Mouse (Mus musculus) adrenal gland, adult 8-10 months (tissue): ENCODE measurements around the gene Ern1. TPM values are rescaled to one million over a fixed set of nuclear protein-coding genes. Genes with fewer than 3 reads are reported as not detected.

Source experiments
- DNase-seq: peaks from one replicate; pipeline ENCODE4 v3.0.0; 2022
- total RNA-seq, 4 experiments: library from RNA; stranded (reverse); gene quantifications; 2 replicates each; pipeline ENCODE4 v1.2.4; 2022

Ern1 gene
- 100 to 1,000 TPM; 171 to 211 (median 198) TPM for total RNA-seq

DNA sequence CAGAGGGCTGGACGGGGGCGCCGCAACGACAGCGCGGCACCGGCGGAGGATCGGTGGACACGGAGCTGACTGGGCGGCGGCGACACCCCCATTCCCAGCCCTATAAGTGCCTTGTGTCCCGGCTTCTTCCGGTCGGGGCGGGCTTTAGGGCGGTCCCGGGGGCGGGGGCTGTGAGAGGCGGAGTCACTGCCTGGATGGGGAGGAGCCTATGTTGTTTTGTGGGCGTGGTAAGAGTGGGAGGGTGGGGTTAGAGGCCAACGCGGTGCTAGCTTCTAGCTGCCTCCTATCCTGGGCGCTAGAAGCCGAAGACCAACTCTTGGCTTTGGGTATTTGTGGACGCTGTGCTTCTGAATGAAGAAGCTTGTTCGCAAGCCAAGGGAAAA is at the start of gene Ern1:
Gene Ern1, minus strand, starts transcription at position 120 of the 383 bp plus-strand sequence.
- peak; percentile 96 for DNase-seq

GRCm38 (mm10) chr11:106536253-106536912 is 48.7 kb upstream of the Ern1 start:
- no peak for DNase-seq

DNA sequence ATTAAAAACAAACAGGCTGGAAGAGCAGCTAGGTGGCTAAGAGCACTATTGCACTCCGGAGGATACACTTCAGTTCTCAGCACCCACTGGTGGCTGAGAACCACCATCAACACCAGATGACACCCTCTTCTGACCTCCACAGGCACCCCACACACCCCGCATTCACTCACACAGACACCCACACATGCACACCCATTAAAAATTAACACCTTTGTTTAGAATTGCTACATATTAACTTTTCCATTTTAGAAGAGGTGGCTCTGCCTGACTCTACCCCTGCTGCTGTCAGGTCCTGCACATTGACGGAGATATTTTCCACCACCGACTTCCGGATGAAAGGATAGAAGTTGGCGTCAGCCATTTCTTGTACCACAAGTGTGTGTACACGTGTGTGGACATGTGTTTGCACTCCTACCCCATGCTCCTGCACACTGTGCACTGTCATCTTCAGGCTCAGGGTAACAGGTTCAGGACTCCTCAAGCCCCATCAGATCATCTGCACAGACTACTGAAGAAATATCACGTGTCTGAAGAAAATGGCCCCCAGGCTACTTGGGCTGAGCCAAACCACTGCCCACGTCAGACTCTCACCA is 48.1 kb upstream of the Ern1 start:
- no peak for DNase-seq

DNA sequence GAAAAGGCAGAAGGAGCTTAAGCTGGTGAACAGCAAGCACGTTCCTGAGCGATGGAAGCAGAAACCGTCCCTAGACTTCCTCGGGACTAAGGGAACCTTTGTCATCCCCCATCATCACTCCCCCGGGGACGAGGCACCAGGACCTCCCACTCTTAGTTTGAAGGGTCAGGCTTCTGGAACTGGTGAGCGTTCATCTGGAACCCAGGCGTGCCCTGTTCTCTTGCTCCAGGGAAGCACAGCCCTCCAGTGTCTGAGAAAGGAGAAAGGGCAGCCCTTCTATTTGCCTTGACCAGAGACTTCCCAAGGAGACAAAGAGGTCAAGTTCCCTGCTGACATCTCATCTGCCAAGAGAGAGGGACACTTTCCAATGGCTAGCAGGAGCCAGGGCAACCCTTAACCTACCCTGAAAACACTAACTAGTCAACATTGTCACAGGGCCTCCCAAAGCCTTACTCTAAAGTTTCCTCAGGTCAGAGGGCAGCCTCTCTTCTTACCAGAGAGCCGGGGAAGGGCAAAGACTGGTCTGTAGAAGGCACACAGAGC is 44.7 kb upstream of the Ern1 start:
- no peak for DNase-seq

DNA sequence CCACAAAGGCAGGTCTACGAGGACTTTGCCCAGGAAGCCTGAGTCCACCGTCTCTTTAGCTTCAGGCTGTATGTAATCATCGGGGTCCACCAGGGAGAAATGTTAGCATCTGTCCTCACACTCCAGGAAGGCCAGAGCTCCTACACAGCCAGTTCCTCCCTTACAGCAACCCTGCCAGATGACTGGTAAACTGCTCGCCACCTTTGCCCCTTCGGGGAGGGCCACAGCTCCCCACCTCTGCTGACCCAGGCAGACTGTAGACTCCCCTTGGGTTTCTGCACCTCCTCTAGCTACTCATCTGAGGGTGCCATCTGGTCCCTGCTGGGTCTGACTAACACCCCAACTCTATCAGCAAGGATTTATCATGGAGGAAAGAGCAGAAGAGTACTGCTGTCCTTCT is 42.1 kb upstream of the Ern1 start:
- no peak for DNase-seq

DNA sequence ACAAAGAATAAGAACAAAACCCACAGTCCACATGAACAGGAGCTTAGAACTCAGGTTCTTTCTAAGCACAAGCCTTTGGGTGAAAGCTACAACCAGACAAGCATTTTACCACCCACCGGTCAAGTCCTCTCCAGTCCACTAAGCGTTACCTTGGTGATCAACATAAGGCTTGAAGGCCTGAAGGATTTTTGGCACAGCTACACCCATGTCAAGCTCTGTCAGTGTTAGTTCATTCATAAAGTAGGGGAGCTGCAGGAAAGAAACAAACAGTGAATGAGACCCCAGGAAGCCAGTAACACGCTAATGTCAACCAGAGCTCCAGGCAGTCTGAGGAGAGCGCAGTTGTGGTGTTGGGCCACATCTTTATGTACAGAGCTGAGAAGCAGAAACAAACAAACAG is 41.5 kb upstream of the Ern1 start:
- DNase-seq = no peak

DNA sequence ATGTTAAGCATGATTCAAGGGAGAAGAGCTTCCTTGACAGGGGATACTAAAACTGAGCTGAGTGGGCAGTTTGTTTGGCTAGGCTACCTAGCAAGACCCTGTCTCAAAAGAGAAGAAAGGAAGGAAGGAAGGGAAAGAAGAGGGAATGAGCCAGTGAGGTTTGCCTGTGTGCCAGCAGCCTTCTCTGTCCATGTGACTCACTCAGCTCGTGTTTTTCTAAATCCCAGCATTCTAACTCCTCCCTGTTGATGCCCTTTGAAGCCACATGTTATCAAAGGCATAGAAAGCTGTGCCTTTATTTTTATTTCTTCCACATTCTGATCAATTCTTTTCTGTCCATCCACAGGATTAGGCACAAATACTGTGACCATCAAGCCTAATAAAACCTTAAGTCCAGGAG is 40.3 kb upstream of the Ern1 start:
- DNase-seq = no peak

- DNase-seq = no peak
Observed at GRCm38 (mm10) chr11:106527147-106527821, 39.6 kb upstream of the Ern1 start.

DNA sequence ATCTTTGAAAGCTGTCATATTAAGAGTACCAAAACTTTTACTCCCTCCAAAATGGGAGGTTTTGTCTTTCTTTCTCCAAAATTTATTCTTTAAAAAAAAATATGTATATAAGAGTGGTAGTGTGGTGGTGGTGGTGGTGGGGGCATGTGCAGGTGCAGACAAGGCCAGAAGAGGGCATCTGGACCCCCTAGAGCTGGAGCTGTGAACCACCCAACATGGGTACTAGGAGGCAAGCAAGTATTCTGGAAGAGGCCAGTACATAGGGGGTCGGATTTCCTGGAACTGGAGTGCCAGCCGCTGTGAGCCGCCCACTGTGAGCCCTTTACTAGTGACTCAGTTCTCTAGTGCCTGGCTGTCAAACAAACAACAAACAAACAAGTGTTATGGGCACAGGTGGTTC is 34.9 kb upstream of the Ern1 start:
- no peak for DNase-seq

DNA sequence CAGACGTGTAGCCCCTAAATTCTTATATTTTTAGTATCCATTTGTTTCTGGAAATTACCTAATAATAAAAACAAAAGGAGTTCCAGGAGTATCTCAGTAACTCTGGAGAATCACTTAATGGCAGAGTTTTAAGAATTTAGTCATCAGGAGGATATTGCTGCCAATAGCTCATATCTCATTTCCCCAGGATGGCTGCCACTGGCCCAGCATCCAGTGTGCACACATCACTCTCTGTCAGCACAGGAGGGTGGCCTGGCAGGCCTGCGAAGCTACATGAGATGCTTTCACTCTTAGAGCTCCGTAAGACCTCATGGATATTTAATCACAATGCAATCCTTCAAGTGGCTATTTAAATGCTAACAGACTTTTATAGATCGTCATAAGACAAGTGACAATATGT is 34.0 kb upstream of the Ern1 start:
- no peak for DNase-seq

- no peak for DNase-seq
Observed at GRCm38 (mm10) chr11:106520404-106520803, 32.8 kb upstream of the Ern1 start.

GRCm38 (mm10) chr11:106519519-106519918 is 31.9 kb upstream of the Ern1 start:
- no peak for DNase-seq

- no peak for DNase-seq
Observed at GRCm38 (mm10) chr11:106518391-106518790, 30.7 kb upstream of the Ern1 start.

DNA sequence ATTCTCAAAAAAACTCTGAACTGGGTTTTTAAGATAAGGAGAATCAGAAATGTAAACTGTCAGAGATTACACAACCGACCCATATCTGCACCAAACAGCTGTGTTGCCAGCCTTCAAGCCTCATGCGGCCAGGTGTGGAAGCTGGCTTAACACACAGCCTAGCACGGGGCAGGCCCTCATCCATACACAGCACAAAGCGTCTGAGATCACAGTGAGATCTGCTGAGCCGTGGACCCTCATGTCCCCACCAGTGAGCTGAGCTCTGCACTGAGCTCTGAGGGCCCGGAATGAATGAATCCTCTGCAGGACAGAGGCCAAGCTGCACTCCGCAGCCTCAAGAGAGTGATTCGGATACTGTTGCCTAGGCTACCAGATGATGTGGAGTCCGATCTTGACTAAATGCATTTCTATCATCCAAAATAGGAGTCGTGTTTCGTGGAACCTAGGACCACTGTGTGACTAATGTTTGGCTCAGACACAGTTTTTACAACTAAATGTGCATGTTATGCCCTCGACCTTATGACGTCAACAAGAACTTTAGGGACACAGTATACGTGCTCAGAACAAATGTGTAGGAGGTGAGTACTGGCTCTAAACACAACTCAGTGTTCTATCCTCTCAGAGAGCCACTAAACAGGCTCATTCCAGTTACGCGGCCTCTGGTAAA is 27.6 kb upstream of the Ern1 start:
- no peak for DNase-seq

DNA sequence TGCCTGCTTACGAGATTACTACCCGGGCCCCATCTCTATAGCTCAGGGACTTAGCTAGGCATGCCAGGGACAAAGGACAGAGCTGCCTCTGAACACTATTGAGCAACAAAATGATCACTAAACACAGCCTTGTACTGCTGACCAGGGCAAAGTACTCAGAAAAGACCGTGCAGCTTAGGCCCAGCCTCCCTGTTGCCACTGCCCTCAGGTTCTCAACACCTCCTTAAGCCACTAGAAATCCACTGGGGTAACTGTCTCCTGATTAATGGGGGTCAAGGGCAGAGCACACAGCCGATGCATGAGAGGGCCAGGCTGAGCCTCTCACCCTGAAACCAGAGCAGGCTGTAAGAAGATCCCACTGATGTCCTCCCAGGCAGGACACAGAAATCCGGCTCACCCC is 26.8 kb upstream of the Ern1 start:
- DNase-seq = peak; percentile 36

DNA sequence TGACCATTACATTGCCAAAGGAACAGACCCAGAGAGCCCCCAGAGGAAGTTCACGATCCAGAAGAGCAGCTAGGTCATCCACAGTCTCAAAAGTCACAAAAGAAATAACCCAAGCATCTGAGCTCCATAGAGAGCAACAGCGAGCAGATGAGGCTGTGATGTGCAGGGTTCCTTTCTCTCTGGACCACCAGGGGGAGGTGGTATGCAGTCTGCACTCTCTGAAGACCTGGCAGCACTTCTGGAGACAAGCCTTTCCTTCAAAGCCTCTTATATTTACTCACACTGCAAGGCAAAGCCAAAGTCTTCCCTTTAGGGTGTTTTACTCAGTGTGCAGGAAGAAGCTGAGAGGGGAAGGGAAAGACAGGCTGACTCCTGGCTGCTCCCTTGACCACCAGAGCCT is 25.5 kb upstream of the Ern1 start:
- no peak for DNase-seq

DNA sequence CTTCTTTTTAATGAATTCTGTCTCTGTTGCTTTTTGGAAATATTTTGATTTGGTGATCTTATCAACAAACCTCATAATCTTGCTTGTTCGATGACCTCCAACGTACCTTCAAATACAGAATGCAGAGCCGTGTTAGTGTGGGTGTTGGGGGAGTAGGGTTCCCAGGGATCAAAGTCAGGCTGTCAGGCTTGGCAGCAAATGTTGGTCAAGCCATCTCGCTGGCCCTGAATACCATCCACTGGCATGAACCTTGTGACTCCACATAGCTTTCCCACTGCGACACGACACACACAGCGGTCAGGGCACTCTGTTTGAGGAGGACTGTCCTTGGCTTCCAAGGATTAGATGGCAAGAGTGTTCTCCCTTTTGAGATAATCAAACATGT is 24.3 kb upstream of the Ern1 start:
- DNase-seq = no peak

GRCm38 (mm10) chr11:106511236-106512005 is 23.8 kb upstream of the Ern1 start:
- peak; percentile 48 for DNase-seq

GRCm38 (mm10) chr11:106507638-106508037 is 20.0 kb upstream of the Ern1 start:
- no peak for DNase-seq

DNA sequence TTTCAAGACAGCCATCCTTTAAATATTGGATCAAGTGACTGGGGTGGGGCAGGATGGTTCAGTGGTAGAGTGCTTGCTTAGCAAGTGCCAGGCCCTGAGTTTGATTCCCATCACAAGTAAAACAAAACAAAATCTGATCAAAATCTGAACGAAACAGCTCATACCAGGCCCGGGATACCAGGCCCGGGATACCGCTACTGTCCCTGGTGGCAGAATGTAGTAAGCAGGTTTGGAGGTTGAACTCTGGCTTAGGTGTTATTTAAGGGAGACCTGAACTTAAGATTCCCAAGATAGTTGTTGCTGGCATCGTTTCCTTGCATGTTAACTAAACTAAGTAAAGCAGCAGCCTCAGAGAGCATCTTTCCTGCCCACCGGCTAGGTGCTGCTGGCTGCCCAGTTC is 18.6 kb upstream of the Ern1 start:
- no peak for DNase-seq

DNA sequence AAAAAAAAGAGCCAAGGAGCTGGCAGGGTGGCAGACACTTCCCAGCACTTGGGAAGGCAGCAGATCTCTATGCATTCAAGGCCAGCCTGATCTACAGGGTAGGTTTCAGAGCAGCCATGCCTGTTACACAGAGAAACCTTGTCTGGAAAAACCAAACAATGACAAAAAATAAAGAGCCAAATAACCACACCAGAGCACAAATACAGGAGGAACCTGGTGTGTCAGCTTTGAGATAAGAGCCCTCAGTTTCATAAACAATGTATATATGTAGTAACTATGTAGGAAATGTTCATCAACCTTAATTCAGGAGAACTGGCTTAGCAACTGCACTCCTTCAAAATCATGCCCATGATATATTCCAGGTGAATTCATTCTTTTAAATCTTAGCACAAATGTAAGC is 16.5 kb upstream of the Ern1 start:
- DNase-seq = no peak

- DNase-seq = no peak
Observed at GRCm38 (mm10) chr11:106503425-106503717, 15.7 kb upstream of the Ern1 start.
